Mouse (Mus musculus): ENCODE data around the gene Snx9. TPM values are rescaled to one million over a fixed set of nuclear protein-coding genes. Genes with fewer than 3 reads are reported as not detected.

Gene Snx9
- polyA plus RNA-seq, 1 experiment from 2014 or later, result 9.5 TPM

Other genes with a start within 250 kb of the Snx9 start
- gene Synj2, start 100.0 kb downstream of the Snx9 start, polyA plus RNA-seq (2015; fragmentation: Nextera tagmentation; extraction: Ambion mirVana), result 1.4 and 1.7 TPM in 2 replicates
- gene Serac1, start 238.4 kb downstream of the Snx9 start, polyA plus RNA-seq (2015; fragmentation: Nextera tagmentation; extraction: Ambion mirVana), result 9.8 and 13.3 TPM in 2 replicates
- gene Gtf2h5, start 238.5 kb downstream of the Snx9 start, polyA plus RNA-seq (2015; fragmentation: Nextera tagmentation; extraction: Ambion mirVana), result 207 and 225 TPM in 2 replicates

Data from neural tube, embryonic 13.5 days (tissue).